Mouse (Mus musculus) spleen, adult 2 months (tissue): ENCODE data around the gene Alkbh5.

Experiments
- CTCF ChIP-seq: fragments of 200-500 bp; IDR thresholded peaks from 2 replicates; pipeline ENCODE4 v1.5.1; 2011; ENCODE audit warnings: mild to moderate bottlenecking, inconsistent platforms; ENCODE audit not compliant: insufficient read depth, insufficient read length, insufficient replicate concordance; ENCODE audit errors: extremely low read depth
- POLR2A ChIP-seq: fragments of 200-500 bp; IDR thresholded peaks from 2 replicates; pipeline ENCODE4 v1.6.1; 2011; ENCODE audit warnings: low read depth, low read length, inconsistent platforms

- TF ChIP-seq CTCF (no peak), POLR2A (no peak)
These were observed 40.5 kb upstream of the Alkbh5 start for GRCm38 (mm10) chr11:60495692-60496091.
